Mouse (Mus musculus): Measurements from ENCODE around the gene Slc35f2.

Slc35f2 gene

DNA sequence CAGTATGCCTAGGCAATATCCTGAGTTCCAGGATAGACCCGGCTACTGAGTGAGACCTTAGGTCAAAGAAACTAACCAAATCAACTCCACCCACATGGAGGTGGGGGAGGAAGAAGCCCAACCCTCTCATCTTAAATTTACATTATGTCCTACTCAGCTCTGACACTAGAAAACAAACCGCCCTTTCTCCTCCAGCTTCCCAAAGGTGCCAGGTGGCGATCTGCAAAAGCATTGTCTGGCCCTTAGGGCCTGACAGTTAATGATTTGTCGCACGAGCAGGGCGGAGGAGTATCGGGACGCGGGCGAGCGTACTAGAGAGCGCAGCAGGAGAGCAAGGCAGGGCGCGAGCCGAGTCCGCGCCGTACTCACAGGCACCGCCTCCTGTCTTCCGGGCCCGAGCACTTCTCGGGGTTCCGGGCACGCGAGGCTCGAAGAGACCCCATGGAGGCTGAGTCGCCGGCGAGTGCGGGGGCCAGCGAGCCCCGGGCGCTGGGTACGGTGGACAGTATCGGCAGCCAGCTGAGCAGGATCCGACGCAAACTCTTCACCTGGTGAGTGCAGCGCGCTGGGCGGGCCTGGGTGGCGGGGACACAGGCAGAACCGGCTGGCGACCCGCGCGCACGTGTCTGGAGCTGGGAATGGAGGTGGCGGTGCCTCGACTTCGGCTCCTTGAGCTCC lies at the start of gene Slc35f2:
Slc35f2 (plus strand) TSS at position 195 of the 678 bp plus-strand sequence.
- peak; percentile 23 to 34 for DNase-seq (ENCODE audit: low spot score in 2 of 2)

- no peak for DNase-seq (ENCODE audit: low spot score in 2 of 2)
Measured at GRCm38 (mm10) chr9:53740829-53741404, 30.4 kb upstream of the Slc35f2 start.

DNA sequence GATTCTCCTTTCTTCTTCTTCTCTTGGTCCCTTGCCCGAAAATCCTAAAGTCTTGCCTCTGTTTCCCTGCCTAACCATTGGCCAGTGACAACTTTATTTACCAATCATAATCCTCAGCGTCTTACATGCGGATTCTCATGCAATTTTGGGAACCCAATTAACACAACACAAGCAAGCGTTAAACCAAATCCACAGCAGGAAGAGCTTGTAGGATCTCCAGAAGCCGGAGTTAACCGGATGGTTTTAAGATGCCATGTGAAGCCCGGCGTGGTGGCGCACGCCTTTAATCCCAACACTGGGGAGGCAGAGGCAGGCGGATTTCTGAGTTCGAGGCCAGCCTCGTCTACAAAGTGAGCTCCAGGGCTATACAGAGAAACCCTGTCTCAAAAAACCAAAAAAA lies 20.9 kb upstream of the Slc35f2 start:
- no peak for DNase-seq (ENCODE audit: low spot score in 2 of 2)

- no peak for DNase-seq (ENCODE audit: low spot score in 2 of 2)
Measured at GRCm38 (mm10) chr9:53750899-53751298, 20.4 kb upstream of the Slc35f2 start.

DNA sequence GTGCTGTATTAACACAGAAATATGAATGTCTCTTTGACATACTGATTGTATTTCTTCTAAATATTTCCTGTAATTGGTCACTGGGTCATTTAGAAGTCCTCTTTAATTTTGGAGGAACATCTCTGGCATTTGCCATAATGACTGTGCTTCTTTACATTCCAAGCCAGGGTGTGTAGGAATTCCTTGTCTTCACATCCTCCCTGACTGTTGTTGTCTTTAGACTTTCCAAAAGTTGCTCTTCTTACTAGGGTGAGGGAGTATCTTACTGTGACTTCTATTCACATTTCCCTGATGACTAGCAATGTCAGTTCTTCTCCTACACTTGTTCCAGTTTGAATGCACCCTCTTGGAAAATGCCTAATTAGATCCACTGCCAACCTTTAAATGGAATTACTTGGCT lies 16.5 kb upstream of the Slc35f2 start:
- DNase-seq (ENCODE audit: low spot score in 2 of 2), result no peak

GRCm38 (mm10) chr9:53758142-53758541 lies 13.2 kb upstream of the Slc35f2 start:
- no peak for DNase-seq (ENCODE audit: low spot score in 2 of 2)

GRCm38 (mm10) chr9:53764697-53765096 lies 6.6 kb upstream of the Slc35f2 start:
- DNase-seq (ENCODE audit: low spot score in 2 of 2), result no peak

- no peak for DNase-seq (ENCODE audit: low spot score in 2 of 2)
Measured at GRCm38 (mm10) chr9:53768486-53768885, 2.9 kb upstream of the Slc35f2 start.

- no peak for DNase-seq (ENCODE audit: low spot score in 2 of 2)
Measured at GRCm38 (mm10) chr9:53770771-53771343, 481 bp upstream of the Slc35f2 start.

- peak; percentile 6 to 11 for DNase-seq (ENCODE audit: low spot score in 2 of 2)
Measured at GRCm38 (mm10) chr9:53772121-53772561, 803 bp downstream of the Slc35f2 start.

GRCm38 (mm10) chr9:53775511-53775910 lies 4.2 kb downstream of the Slc35f2 start:
- no peak for DNase-seq (ENCODE audit: low spot score in 2 of 2)

GRCm38 (mm10) chr9:53786561-53787407 lies 15.4 kb downstream of the Slc35f2 start:
- DNase-seq (ENCODE audit: low spot score in 2 of 2), result no peak

DNA sequence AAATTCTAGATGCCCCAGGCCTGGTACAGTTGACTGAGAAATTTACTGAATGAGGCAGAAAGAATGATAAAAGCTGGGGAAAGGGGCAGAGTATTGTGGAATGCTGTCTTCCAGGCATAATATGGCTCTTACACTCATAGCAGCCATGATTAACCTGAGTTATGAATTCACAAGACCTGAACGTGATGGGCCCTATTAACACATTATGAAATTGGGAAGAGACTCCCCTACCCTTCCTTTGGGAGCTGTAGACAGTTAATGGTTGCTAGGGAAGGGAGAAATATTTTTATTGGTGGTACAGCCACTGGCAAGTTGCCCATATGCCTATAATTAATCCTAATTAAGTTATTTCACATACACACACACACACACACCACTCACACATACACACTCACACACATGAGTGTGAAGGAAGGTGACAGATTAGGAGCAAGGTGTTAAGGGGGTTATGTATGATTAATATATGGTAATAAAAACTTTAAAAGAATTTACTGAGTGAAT lies 22.5 kb downstream of the Slc35f2 start:
- no peak for DNase-seq (ENCODE audit: low spot score in 2 of 2)

DNA sequence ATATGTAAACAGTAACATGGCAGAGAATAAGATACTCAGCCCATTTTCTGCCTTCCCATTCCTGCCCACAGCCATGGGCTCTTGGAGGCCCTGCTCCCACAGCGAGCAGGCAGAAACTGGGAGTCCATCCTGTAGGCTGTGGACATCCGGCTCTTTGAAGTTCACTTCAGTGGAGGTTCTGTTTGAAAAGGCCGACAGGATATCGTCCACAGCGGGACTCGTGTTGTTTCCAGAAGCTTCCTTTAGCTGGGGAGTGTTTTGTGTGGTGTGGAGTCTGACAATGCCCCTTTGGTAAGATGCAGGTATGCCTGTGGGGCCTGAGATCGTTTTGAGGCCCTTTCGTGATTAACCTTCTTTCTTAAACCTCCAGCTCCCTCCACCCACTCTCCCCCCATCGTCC lies 23.2 kb downstream of the Slc35f2 start:
- DNase-seq (ENCODE audit: low spot score in 2 of 2), result no peak

DNA sequence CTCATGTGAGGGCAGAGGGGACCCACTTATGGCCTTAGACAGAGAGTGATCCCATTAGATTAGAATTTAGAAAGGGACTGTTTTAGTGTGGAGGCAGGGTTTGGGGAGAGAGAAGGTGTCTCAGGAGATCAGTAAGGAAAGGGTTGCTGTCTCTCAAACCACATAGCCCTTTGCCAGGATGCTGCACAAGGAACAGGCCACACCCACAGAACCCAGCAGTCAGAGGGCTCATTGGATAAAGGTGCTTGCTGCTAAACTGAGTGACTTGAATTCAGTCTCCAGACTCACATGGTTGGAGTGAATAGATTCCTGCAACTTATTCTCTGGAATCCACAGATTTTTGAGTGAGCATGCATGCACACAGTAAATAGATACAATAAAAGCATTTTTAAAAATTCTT lies 24.0 kb downstream of the Slc35f2 start:
- DNase-seq (ENCODE audit: low spot score in 2 of 2), result no peak

DNA sequence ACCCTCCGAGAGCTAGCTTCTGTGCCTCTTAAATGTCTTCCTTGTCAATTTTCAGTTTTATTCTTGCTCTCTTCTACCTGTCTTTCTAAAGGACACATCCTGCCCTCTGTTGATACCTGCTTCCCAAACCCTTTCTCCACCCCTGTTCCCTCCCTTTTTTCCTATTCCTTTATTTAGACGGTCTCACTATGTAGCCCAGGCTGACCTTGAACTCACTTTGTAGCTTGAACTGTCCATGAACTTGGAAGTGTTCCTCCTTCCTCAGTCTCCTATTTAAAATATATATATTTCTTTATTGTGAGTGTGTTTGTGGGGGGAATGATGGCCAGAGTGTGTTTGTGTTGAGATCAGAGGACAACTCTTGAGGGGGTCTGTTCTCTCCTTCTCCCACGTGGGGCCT lies 25.0 kb downstream of the Slc35f2 start:
- DNase-seq (ENCODE audit: low spot score in 2 of 2), result no peak

DNA sequence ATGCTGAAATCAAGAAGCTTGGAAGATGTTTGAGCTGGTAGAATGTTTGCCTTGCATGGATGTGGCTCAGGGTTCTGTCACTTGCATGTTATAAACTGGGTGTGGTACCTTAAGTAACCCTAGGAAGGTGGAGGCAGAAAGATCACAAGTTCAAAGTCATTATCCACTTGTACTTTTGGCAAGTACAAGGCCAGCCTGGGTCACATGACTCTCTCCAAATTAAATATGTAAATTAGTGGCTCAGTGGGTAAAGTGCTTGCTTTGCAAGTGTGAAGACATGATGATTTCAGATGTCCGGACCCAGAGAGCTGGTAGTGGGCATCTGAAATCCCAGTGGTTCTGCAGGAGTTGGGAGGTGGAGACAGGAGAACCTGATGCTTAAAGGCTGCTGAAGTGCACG lies 25.8 kb downstream of the Slc35f2 start:
- no peak for DNase-seq (ENCODE audit: low spot score in 2 of 2)

DNA sequence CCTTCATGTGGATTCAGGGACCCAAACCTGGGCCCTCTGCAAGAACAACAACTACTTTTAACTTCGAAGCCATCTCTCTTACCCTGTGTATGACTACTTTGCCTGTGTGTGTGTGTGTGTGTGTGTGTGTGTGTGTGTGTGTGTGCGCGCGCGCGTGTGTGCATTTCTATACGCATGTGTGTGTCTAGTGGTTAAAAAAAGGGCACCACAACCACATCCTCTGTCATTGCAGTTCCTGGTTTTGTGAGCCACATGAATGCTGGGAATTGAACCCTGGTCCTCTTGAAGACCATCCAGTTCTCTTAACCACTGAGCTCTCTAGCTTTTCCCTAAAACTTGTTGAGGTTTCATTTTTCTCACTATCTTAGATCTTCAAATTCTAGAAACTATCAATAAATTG lies 31.6 kb downstream of the Slc35f2 start:
- no peak for DNase-seq (ENCODE audit: low spot score in 2 of 2)

DNA sequence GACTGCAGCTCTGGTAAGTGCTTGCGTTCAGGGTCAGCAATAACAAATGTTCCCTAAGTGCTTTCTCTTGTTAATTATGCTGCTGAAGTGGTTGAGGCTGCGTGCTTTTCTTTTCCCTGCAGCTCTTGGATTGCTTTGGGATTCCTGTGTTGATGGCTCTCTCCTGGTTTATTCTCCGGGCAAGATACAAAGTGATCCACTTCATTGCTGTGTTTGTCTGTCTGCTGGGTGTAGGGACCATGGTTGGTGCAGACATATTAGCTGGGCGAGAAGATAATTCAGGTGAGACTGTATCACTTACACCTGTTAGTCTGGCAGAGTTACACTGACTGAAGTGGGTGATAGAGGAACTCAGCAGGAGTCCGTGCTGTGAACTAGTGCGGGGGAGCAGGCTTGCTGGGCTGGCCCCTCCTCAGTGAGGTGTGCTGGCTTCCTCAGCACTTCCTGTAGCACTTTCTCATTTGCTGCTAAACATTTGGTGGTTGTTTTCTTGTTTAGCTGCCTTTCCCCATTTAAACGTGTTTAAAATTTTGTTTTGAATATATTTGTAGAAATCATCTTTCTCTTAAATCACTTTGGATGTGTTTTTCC lies 35.3 kb downstream of the Slc35f2 start:
- no peak for DNase-seq (ENCODE audit: low spot score in 2 of 2)

DNA sequence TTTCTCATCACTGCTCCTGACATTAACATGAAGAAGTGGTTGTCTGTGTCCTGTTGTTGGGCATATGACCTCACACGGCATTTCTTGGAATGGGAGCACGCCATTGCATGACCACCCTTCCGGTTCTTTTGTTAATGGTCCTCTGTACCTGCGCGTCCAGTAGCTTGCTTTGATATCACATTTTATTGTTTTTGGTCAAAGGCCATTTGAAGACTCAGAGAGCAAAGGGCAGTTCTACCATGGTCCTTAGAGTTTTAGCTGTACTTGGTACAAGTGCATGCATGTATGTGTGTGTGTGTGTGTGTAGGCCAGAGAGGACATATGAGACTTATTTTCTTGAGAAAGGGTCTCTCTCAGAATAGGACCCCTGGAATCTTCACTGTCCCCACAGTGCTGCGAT lies 42.1 kb downstream of the Slc35f2 start:
- DNase-seq (ENCODE audit: low spot score in 2 of 2), result no peak

GRCm38 (mm10) chr9:53818760-53819159 lies 47.4 kb downstream of the Slc35f2 start:
- DNase-seq (ENCODE audit: low spot score in 2 of 2), result peak; percentile 53 to 64

DNA sequence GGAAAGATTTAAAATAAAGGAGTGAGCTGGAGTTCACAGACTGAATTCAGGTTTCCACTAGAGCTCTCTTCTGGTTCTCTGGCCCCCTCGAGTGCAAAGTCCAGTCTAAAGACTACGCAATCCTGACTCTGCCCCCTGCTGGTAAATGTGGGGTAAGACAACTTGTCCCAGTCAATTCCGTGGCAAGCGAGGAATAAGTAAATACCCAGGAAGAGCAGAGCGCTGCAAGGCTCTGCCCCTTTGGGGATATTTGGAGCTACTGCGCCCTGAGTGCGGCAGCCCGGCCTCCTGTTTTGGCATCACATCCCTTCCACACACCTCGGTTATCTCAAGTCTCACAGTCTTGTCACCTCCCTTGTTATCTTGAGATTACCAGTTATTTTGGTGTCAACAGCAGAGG lies 54.0 kb downstream of the Slc35f2 start:
- DNase-seq (ENCODE audit: low spot score in 2 of 2), result no peak

All from frontal cortex, postnatal 36 days (tissue).